Mouse (Mus musculus) forebrain, embryonic 16.5 days (tissue): ENCODE measurements around the gene Dpf3. TPM values are rescaled to one million over a fixed set of nuclear protein-coding genes. Genes with fewer than 3 reads are reported as not detected.

Source experiments
- ATAC-seq: fragments of 200-750 bp; cut with Nextera tagmentation; 2 replicates; pipeline ENCODE4 v1.8.0; 2017; ENCODE audit warnings: mild to moderate bottlenecking, moderate library complexity
- H3K27ac ChIP-seq: fragments of 300-500 bp; sonication (generic); 2 replicates; pipeline ENCODE4 v1.5.1; 2014; ENCODE audit warnings: low read length, control low read depth
- H3K27me3 ChIP-seq: fragments of 300-500 bp; sonication (generic); replicated peaks from 2 replicates; pipeline ENCODE4 v1.6.1; 2014; ENCODE audit warnings: low read length; ENCODE audit not compliant: control insufficient read depth, insufficient read depth
- H3K36me3 ChIP-seq: fragments of 300-500 bp; sonication (generic); 2 replicates; pipeline ENCODE4 v1.6.1; 2014; ENCODE audit not compliant: control insufficient read depth, insufficient read depth
- H3K4me1 ChIP-seq: fragments of 300-500 bp; sonication (generic); replicated peaks from 2 replicates; pipeline ENCODE4 v1.6.1; 2014; ENCODE audit warnings: low read length; ENCODE audit not compliant: control insufficient read depth, insufficient read depth
- H3K4me2 ChIP-seq: fragments of 300-500 bp; sonication (generic); 2 replicates; pipeline ENCODE4 v1.6.1; 2014; ENCODE audit warnings: mild to moderate bottlenecking, low read length, control low read depth
- H3K4me3 ChIP-seq: fragments of 300-500 bp; sonication (generic); replicated peaks from 2 replicates; pipeline ENCODE4 v1.5.1; 2014; ENCODE audit warnings: mild to moderate bottlenecking, low read length, control low read depth
- H3K9ac ChIP-seq: fragments of 300-500 bp; sonication (generic); replicated peaks from 2 replicates; pipeline ENCODE4 v1.6.1; 2014; ENCODE audit warnings: low read depth, low read length, control low read depth
- H3K9me3 ChIP-seq: fragments of 300-500 bp; sonication (generic); 2 replicates; pipeline ENCODE4 v1.6.1; 2016; ENCODE audit warnings: low read length; ENCODE audit not compliant: control insufficient read depth
- WGBS: fragments of 180-500 bp; shearing (Covaris S2); extraction: QIAGEN DNeasy Blood & Tissue Kit; methylation state at CpG from one replicate; pipeline ENCODE4 v1.1.7; 2014; 5-methylcytosine and 5-hydroxymethylcytosine counted together
- polyA plus RNA-seq: library from polyadenylated mRNA; unstranded; fragments of >200 nt; fragmentation: Nextera tagmentation; extraction: Ambion mirVana; gene quantifications from 2 replicates; pipeline ENCODE4 v1.2.1, GENCODE M21; 2015

Dpf3 gene
- polyA plus RNA-seq, 1 experiment from 2014 or later: 10.3 TPM

GRCm38 (mm10) chr12:83433987-83434698 lies 53.4 kb downstream of the Dpf3 start:
- no peaks in the 10 kb centered on the region for H3K27me3 ChIP-seq
- no peak overlapping the region for H3K4me2 ChIP-seq
- H3K27ac ChIP-seq: no peak overlapping the region
- no peaks in the 10 kb centered on the region for H3K4me1 ChIP-seq
- WGBS: 75% methylated on average over 10 of the region's 10 CpGs
- no peak overlapping the region for H3K9ac ChIP-seq
- no peak overlapping the region for H3K4me3 ChIP-seq
- H3K36me3 ChIP-seq: no peaks in the 10 kb centered on the region
- H3K9me3 ChIP-seq: no peaks in the 10 kb centered on the region
- ATAC-seq: no peak

- Histone ChIP-seq H3K4me3 (no peak overlapping the region), H3K4me1 (no peaks in the 10 kb centered on the region), H3K9ac (no peak overlapping the region), H3K27me3 (no peaks in the 10 kb centered on the region), H3K4me2 (no peak overlapping the region), H3K27ac (no peak overlapping the region), H3K9me3 (no peaks in the 10 kb centered on the region), H3K36me3 (no peaks in the 10 kb centered on the region)
- WGBS: 91% methylated on average over 4 of the region's 4 CpGs
- ATAC-seq: no peak
Measured at GRCm38 (mm10) chr12:83433436-83433835, 54.1 kb downstream of the Dpf3 start.

- H3K9me3 ChIP-seq: no peaks in the 10 kb centered on the region
- H3K4me1 ChIP-seq: no peaks in the 10 kb centered on the region
- H3K4me2 ChIP-seq: no peak overlapping the region
- no peak for ATAC-seq
- H3K9ac ChIP-seq: no peak overlapping the region
- no peaks in the 10 kb centered on the region for H3K27me3 ChIP-seq
- WGBS: 99% methylated on average over 5 of the region's 5 CpGs
- no peak overlapping the region for H3K4me3 ChIP-seq
- H3K27ac ChIP-seq: no peak overlapping the region
- no peaks in the 10 kb centered on the region for H3K36me3 ChIP-seq
Measured at GRCm38 (mm10) chr12:83430207-83430606, 57.3 kb downstream of the Dpf3 start.

- Histone ChIP-seq H3K27me3 (no peaks in the 10 kb centered on the region), H3K9me3 (no peaks in the 10 kb centered on the region), H3K4me1 (peaks cover 7% of the 10 kb centered on the region), H3K4me3 (no peak overlapping the region), H3K9ac (no peak overlapping the region), H3K36me3 (no peaks in the 10 kb centered on the region), H3K27ac (no peak overlapping the region), H3K4me2 (no peak overlapping the region)
- no peak for ATAC-seq
- 54% methylated on average over 9 of the region's 9 CpGs for WGBS
Measured at GRCm38 (mm10) chr12:83428016-83428415, 59.5 kb downstream of the Dpf3 start.

GRCm38 (mm10) chr12:83427601-83428000 lies 59.9 kb downstream of the Dpf3 start:
- peaks cover 7% of the 10 kb centered on the region for H3K4me1 ChIP-seq
- H3K4me2 ChIP-seq: no peak overlapping the region
- no peaks in the 10 kb centered on the region for H3K9me3 ChIP-seq
- H3K27ac ChIP-seq: no peak overlapping the region
- no peaks in the 10 kb centered on the region for H3K27me3 ChIP-seq
- no peak for ATAC-seq
- H3K36me3 ChIP-seq: no peaks in the 10 kb centered on the region
- WGBS: 75% methylated on average over 4 of the region's 4 CpGs
- H3K9ac ChIP-seq: no peak overlapping the region
- no peak overlapping the region for H3K4me3 ChIP-seq

GRCm38 (mm10) chr12:83426326-83426725 lies 61.2 kb downstream of the Dpf3 start:
- Histone ChIP-seq H3K27ac (no peak overlapping the region), H3K9ac (no peak overlapping the region), H3K36me3 (no peaks in the 10 kb centered on the region), H3K4me3 (no peak overlapping the region), H3K4me2 (no peak overlapping the region), H3K4me1 (peaks cover 7% of the 10 kb centered on the region), H3K27me3 (no peaks in the 10 kb centered on the region), H3K9me3 (no peaks in the 10 kb centered on the region)
- WGBS: 70% methylated on average over 5 of the region's 5 CpGs
- no peak for ATAC-seq

GRCm38 (mm10) chr12:83425736-83426135 lies 61.8 kb downstream of the Dpf3 start:
- H3K27ac ChIP-seq: no peak overlapping the region
- ATAC-seq: no peak
- no peak overlapping the region for H3K9ac ChIP-seq
- WGBS: 82% methylated on average over 7 of the region's 7 CpGs
- no peak overlapping the region for H3K4me2 ChIP-seq
- H3K4me3 ChIP-seq: no peak overlapping the region
- no peaks in the 10 kb centered on the region for H3K9me3 ChIP-seq
- no peaks in the 10 kb centered on the region for H3K27me3 ChIP-seq
- peaks cover 7% of the 10 kb centered on the region for H3K4me1 ChIP-seq
- no peaks in the 10 kb centered on the region for H3K36me3 ChIP-seq

GRCm38 (mm10) chr12:83424720-83425444 lies 62.6 kb downstream of the Dpf3 start:
- H3K4me1 ChIP-seq: peaks cover 7% of the 10 kb centered on the region
- H3K27me3 ChIP-seq: no peaks in the 10 kb centered on the region
- H3K9ac ChIP-seq: no peak overlapping the region
- ATAC-seq: no peak
- H3K4me3 ChIP-seq: no peak overlapping the region
- H3K4me2 ChIP-seq: no peak overlapping the region
- 51% methylated on average over 11 of the region's 11 CpGs for WGBS
- H3K27ac ChIP-seq: peak overlapping the region; percentile 41; the same call in 1 of the 2 replicates
- no peaks in the 10 kb centered on the region for H3K36me3 ChIP-seq
- no peaks in the 10 kb centered on the region for H3K9me3 ChIP-seq

GRCm38 (mm10) chr12:83424086-83424719 lies 63.3 kb downstream of the Dpf3 start:
- H3K9me3 ChIP-seq: no peaks in the 10 kb centered on the region
- no peak for ATAC-seq
- H3K27me3 ChIP-seq: no peaks in the 10 kb centered on the region
- 73% methylated on average over 12 of the region's 12 CpGs for WGBS
- no peak overlapping the region for H3K9ac ChIP-seq
- H3K4me3 ChIP-seq: no peak overlapping the region
- no peak overlapping the region for H3K27ac ChIP-seq
- H3K4me1 ChIP-seq: peaks cover 7% of the 10 kb centered on the region
- no peaks in the 10 kb centered on the region for H3K36me3 ChIP-seq
- no peak overlapping the region for H3K4me2 ChIP-seq
